Mouse (Mus musculus) G1E (cell line): ENCODE measurements around the gene Med7.

Experiments used
- CTCF ChIP-seq: IDR thresholded peaks from 2 replicates; pipeline ENCODE4 v1.5.1; 2012; ENCODE audit warnings: low read depth, low read length, inconsistent platforms, mixed read lengths
- GATA1 ChIP-seq: IDR thresholded peaks from 2 replicates; pipeline ENCODE4 v1.6.1; 2012; ENCODE audit warnings: borderline replicate concordance, low read length, inconsistent platforms, mixed read lengths
- TAL1 ChIP-seq: conservative IDR thresholded peaks from 2 replicates; pipeline ENCODE4 v1.6.1; 2012; ENCODE audit warnings: low read depth, low read length, inconsistent platforms, mixed read lengths

DNA sequence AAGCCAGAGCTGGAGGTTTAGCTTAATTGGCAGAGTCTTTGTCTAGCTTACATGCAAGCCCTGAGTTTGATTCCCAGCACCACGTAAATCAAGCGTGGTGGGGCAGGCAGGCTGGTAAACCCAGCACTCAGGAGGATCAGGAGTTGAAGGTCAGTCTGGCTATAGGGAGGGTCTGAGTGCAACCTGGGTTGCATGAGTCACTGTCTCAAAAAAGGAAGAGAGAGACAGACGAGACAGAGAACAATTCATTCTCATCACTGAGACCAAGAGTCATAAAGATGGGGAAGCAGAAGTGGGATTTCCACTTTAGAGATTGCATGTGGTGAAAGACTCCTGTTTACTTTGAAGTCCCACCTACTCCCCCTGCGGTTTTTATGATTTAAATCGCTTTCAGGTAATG is 24.6 kb downstream of the Med7 start:
- no peak for TF ChIP-seq CTCF
- no peak for TF ChIP-seq GATA1
- no peak for TF ChIP-seq TAL1
